Mouse (Mus musculus): ENCODE measurements around the gene Sbno2. TPM values are rescaled to one million over a fixed set of nuclear protein-coding genes. Genes with fewer than 3 reads are reported as not detected.

Gene Sbno2
- polyA plus RNA-seq, 1 experiment: 126 TPM

GRCm38 (mm10) chr10:80030736-80031135 is 74.6 kb downstream of the Sbno2 start:
- H3K36me3 ChIP-seq (ENCODE audit: control insufficient read depth, insufficient read depth, low read length): peaks cover 6% of the 10 kb centered on the region
- WGBS: 89% methylated on average over 17 of the region's 17 CpGs
- H3K4me1 ChIP-seq (ENCODE audit: control insufficient read depth, insufficient read depth, insufficient read length, low read length): peaks cover 38% of the 10 kb centered on the region
- H3K4me3 ChIP-seq (ENCODE audit: low read depth, low read length): no peak overlapping the region
- TF ChIP-seq CTCF (IDR thresholded peaks at IDR 0.05; ENCODE audit: extremely low read depth, insufficient read length, insufficient replicate concordance, low read depth, low read length) (no peak), POLR2A (IDR thresholded peaks at IDR 0.05; ENCODE audit: low read depth, low read length) (no peak)
- H3K27ac ChIP-seq (ENCODE audit: insufficient read depth, low read depth, low read length): no peak overlapping the region
- H3K27me3 ChIP-seq (ENCODE audit: control insufficient read depth, insufficient read depth, low read length): no peaks in the 10 kb centered on the region

GRCm38 (mm10) chr10:80030191-80030590 is 75.2 kb downstream of the Sbno2 start:
- H3K4me3 ChIP-seq (ENCODE audit: low read depth, low read length): no peak overlapping the region
- peaks cover under 1% of the 10 kb centered on the region; the same call in 1 of the 2 replicates for H3K36me3 ChIP-seq (ENCODE audit: control insufficient read depth, insufficient read depth, low read length)
- H3K27me3 ChIP-seq (ENCODE audit: control insufficient read depth, insufficient read depth, low read length): no peaks in the 10 kb centered on the region
- TF ChIP-seq CTCF (IDR thresholded peaks at IDR 0.05; ENCODE audit: extremely low read depth, insufficient read length, insufficient replicate concordance, low read depth, low read length) (no peak), POLR2A (IDR thresholded peaks at IDR 0.05; ENCODE audit: low read depth, low read length) (no peak)
- no peak overlapping the region for H3K27ac ChIP-seq (ENCODE audit: insufficient read depth, low read depth, low read length)
- peaks cover 41% of the 10 kb centered on the region for H3K4me1 ChIP-seq (ENCODE audit: control insufficient read depth, insufficient read depth, insufficient read length, low read length)
- 85% methylated on average over 9 of the region's 9 CpGs for WGBS

- Histone ChIP-seq H3K4me3 (ENCODE audit: low read depth, low read length) (no peak overlapping the region), H3K27me3 (ENCODE audit: control insufficient read depth, insufficient read depth, low read length) (no peaks in the 10 kb centered on the region), H3K36me3 (ENCODE audit: control insufficient read depth, insufficient read depth, low read length) (no peaks in the 10 kb centered on the region), H3K27ac (ENCODE audit: insufficient read depth, low read depth, low read length) (no peak overlapping the region), H3K4me1 (ENCODE audit: control insufficient read depth, insufficient read depth, insufficient read length, low read length) (peaks cover 41% of the 10 kb centered on the region)
- TF ChIP-seq CTCF (IDR thresholded peaks at IDR 0.05; ENCODE audit: extremely low read depth, insufficient read length, insufficient replicate concordance, low read depth, low read length): no peak
- TF ChIP-seq POLR2A (IDR thresholded peaks at IDR 0.05; ENCODE audit: low read depth, low read length): no peak
- WGBS: 93% methylated on average over 13 of the region's 13 CpGs
These were observed 76.9 kb downstream of the Sbno2 start for GRCm38 (mm10) chr10:80028521-80028846.

- no peaks in the 10 kb centered on the region for H3K27me3 ChIP-seq (ENCODE audit: control insufficient read depth, insufficient read depth, low read length)
- H3K27ac ChIP-seq (ENCODE audit: insufficient read depth, low read depth, low read length): no peak overlapping the region
- H3K36me3 ChIP-seq (ENCODE audit: control insufficient read depth, insufficient read depth, low read length): no peaks in the 10 kb centered on the region
- H3K4me1 ChIP-seq (ENCODE audit: control insufficient read depth, insufficient read depth, insufficient read length, low read length): peaks cover 37% of the 10 kb centered on the region
- no peak for TF ChIP-seq POLR2A (IDR thresholded peaks at IDR 0.05; ENCODE audit: low read depth, low read length)
- no peak for TF ChIP-seq CTCF (IDR thresholded peaks at IDR 0.05; ENCODE audit: extremely low read depth, insufficient read length, insufficient replicate concordance, low read depth, low read length)
- 53% methylated on average over 20 of the region's 20 CpGs for WGBS
- no peak overlapping the region for H3K4me3 ChIP-seq (ENCODE audit: low read depth, low read length)
These were observed 77.5 kb downstream of the Sbno2 start for GRCm38 (mm10) chr10:80027681-80028520.

- Histone ChIP-seq H3K36me3 (ENCODE audit: control insufficient read depth, insufficient read depth, low read length) (no peaks in the 10 kb centered on the region), H3K4me1 (ENCODE audit: control insufficient read depth, insufficient read depth, insufficient read length, low read length) (peaks cover 27% of the 10 kb centered on the region), H3K4me3 (ENCODE audit: low read depth, low read length) (no peak overlapping the region), H3K27me3 (ENCODE audit: control insufficient read depth, insufficient read depth, low read length) (no peaks in the 10 kb centered on the region), H3K27ac (ENCODE audit: insufficient read depth, low read depth, low read length) (no peak overlapping the region)
- TF ChIP-seq CTCF (IDR thresholded peaks at IDR 0.05; ENCODE audit: extremely low read depth, insufficient read length, insufficient replicate concordance, low read depth, low read length) (no peak), POLR2A (IDR thresholded peaks at IDR 0.05; ENCODE audit: low read depth, low read length) (no peak)
- WGBS: 58% methylated on average over 12 of the region's 12 CpGs
These were observed 79.5 kb downstream of the Sbno2 start for GRCm38 (mm10) chr10:80025889-80026288.

- Histone ChIP-seq H3K27ac (ENCODE audit: insufficient read depth, low read depth, low read length) (no peak overlapping the region), H3K4me1 (ENCODE audit: control insufficient read depth, insufficient read depth, insufficient read length, low read length) (peaks cover 28% of the 10 kb centered on the region), H3K4me3 (ENCODE audit: low read depth, low read length) (no peak overlapping the region), H3K36me3 (ENCODE audit: control insufficient read depth, insufficient read depth, low read length) (no peaks in the 10 kb centered on the region), H3K27me3 (ENCODE audit: control insufficient read depth, insufficient read depth, low read length) (no peaks in the 10 kb centered on the region)
- TF ChIP-seq POLR2A (IDR thresholded peaks at IDR 0.05; ENCODE audit: low read depth, low read length) (no peak), CTCF (IDR thresholded peaks at IDR 0.05; ENCODE audit: extremely low read depth, insufficient read length, insufficient replicate concordance, low read depth, low read length) (no peak)
- 57% methylated on average over 10 of the region's 10 CpGs for WGBS
These were observed 79.9 kb downstream of the Sbno2 start for GRCm38 (mm10) chr10:80025463-80025862.

- Histone ChIP-seq H3K36me3 (ENCODE audit: control insufficient read depth, insufficient read depth, low read length) (no peaks in the 10 kb centered on the region), H3K4me3 (ENCODE audit: low read depth, low read length) (no peak overlapping the region)
- 56% methylated on average over 4 of the region's 4 CpGs for WGBS
These were observed 80.4 kb downstream of the Sbno2 start for GRCm38 (mm10) chr10:80025044-80025347.

More at GRCm38 (mm10) chr10:80025044-80025347, 80.4 kb downstream of the Sbno2 start:
- Histone ChIP-seq H3K27ac (ENCODE audit: insufficient read depth, low read depth, low read length) (peak overlapping the region; percentile 85; the same call in 1 of the 2 replicates), H3K27me3 (ENCODE audit: control insufficient read depth, insufficient read depth, low read length) (no peaks in the 10 kb centered on the region), H3K4me1 (ENCODE audit: control insufficient read depth, insufficient read depth, insufficient read length, low read length) (peaks cover 28% of the 10 kb centered on the region)
- no peak for TF ChIP-seq POLR2A (IDR thresholded peaks at IDR 0.05; ENCODE audit: low read depth, low read length)
- no peak for TF ChIP-seq CTCF (IDR thresholded peaks at IDR 0.05; ENCODE audit: extremely low read depth, insufficient read length, insufficient replicate concordance, low read depth, low read length)

Measured in small intestine, adult 2 months (tissue).